Mouse (Mus musculus): ENCODE data around the gene Atl1. TPM values are rescaled to one million over a fixed set of nuclear protein-coding genes. Genes with fewer than 3 reads are reported as not detected.
A peak's percentile ranks its signal among the peaks of the same experiment; 100 is the strongest.

Gene Atl1
- polyA plus RNA-seq, 1 experiment from 2014 or later = 45.8 TPM

GRCm38 (mm10) chr12:69923603-69924002 lies 31.2 kb downstream of the Atl1 start:
- Histone ChIP-seq H3K9me3 (no peaks in the 10 kb centered on the region), H3K4me1 (replicated peaks) (no peaks in the 10 kb centered on the region), H3K4me3 (no peak overlapping the region), H3K27ac (no peak overlapping the region), H3K36me3 (peaks cover 9% of the 10 kb centered on the region; the same call in 1 of the 2 replicates), H3K27me3 (ENCODE audit: insufficient read depth, poor library complexity, severe bottlenecking) (no peaks in the 10 kb centered on the region)
- DNase-seq (ENCODE audit: low spot score) = no peak
- WGBS = 56% methylated on average over 3 of the region's 3 CpGs

GRCm38 (mm10) chr12:69924012-69924411 lies 31.6 kb downstream of the Atl1 start:
- WGBS = 14% methylated on average over 5 of the region's 5 CpGs

GRCm38 (mm10) chr12:69926716-69927115 lies 34.3 kb downstream of the Atl1 start:
- Histone ChIP-seq H3K9me3 (no peaks in the 10 kb centered on the region), H3K4me3 (no peak overlapping the region), H3K27ac (no peak overlapping the region), H3K27me3 (ENCODE audit: insufficient read depth, poor library complexity, severe bottlenecking) (no peaks in the 10 kb centered on the region), H3K4me1 (replicated peaks) (no peaks in the 10 kb centered on the region), H3K36me3 (peaks cover 9% of the 10 kb centered on the region; the same call in 1 of the 2 replicates)
- DNase-seq (ENCODE audit: low spot score) = no peak
- 59% methylated on average over 7 of the region's 7 CpGs for WGBS

More at GRCm38 (mm10) chr12:69924012-69924411, 31.6 kb downstream of the Atl1 start:
- no peak overlapping the region for H3K4me3 ChIP-seq
- DNase-seq (ENCODE audit: low spot score) = peak; percentile 37
- peaks cover 9% of the 10 kb centered on the region; the same call in 1 of the 2 replicates for H3K36me3 ChIP-seq
- H3K9me3 ChIP-seq = no peaks in the 10 kb centered on the region
- H3K27me3 ChIP-seq (ENCODE audit: insufficient read depth, poor library complexity, severe bottlenecking) = no peaks in the 10 kb centered on the region
- no peaks in the 10 kb centered on the region for H3K4me1 ChIP-seq (replicated peaks)
- H3K27ac ChIP-seq = no peak overlapping the region

GRCm38 (mm10) chr12:69937731-69938130 lies 45.3 kb downstream of the Atl1 start:
- Histone ChIP-seq H3K27ac (no peak overlapping the region), H3K9me3 (no peaks in the 10 kb centered on the region), H3K4me3 (no peak overlapping the region), H3K36me3 (peaks cover 25% of the 10 kb centered on the region), H3K4me1 (replicated peaks) (peaks cover 7% of the 10 kb centered on the region), H3K27me3 (ENCODE audit: insufficient read depth, poor library complexity, severe bottlenecking) (no peaks in the 10 kb centered on the region)
- no peak for DNase-seq (ENCODE audit: low spot score)
- 67% methylated on average over 5 of the region's 5 CpGs for WGBS

DNA sequence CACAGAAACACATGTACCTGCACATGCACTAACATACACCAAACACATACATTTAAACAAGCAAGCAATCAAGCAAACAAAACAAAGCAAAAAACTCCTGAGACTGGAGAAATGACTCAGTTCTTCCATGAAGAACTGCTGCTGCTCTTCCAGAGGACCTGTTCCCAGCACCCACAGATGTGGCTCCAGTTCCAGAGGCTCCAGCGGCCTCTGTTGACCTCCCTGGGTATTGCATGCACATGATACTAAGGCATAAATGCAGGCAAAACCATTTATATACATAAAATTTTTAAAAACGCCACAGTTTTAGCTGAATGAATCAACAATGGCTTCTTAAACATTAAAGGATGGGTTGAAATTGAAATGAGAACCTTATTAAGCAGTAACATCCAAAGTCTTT lies 46.9 kb downstream of the Atl1 start:
- no peaks in the 10 kb centered on the region for H3K9me3 ChIP-seq

DNA sequence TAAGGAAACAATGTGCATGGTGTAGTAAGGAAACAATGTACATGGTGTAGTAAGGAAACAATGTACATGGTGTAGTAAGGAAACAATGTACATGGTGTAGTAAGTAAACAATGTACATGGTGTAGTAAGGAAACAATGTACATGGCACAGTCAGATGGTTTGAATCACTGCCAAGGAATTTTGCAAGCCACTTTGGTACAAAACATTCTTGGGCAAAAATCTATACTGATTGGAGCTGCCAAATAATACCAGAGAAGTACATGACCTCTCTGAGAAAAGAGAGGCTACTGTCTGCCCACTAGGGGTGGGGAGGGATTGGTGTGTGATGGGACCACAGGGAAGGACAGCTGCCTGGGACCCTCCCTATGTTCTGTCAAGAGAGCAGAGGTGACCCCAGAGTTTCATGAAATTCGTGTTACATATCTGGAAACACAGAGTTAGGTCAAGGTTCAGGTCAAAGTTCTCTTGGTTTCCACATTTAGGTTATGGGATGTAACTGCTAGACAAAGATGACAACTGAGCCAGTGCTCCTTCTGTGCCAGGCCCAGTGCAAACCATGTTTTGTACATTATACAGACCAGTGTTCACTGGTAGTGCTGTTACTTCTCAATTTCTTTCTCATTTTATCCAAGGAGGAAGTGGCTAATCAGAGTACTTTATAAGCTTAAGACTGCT lies 49.4 kb downstream of the Atl1 start:
- Histone ChIP-seq H3K27me3 (ENCODE audit: insufficient read depth, poor library complexity, severe bottlenecking) (no peaks in the 10 kb centered on the region), H3K27ac (no peak overlapping the region), H3K9me3 (no peaks in the 10 kb centered on the region), H3K36me3 (peaks cover 27% of the 10 kb centered on the region), H3K4me1 (replicated peaks) (peaks cover 7% of the 10 kb centered on the region), H3K4me3 (no peak overlapping the region)
- 55% methylated on average over 1 of the region's 1 CpGs for WGBS
- DNase-seq (ENCODE audit: low spot score) = no peak

More for the DNA sequence above, 46.9 kb downstream of the Atl1 start:
- Histone ChIP-seq H3K36me3 (peaks cover 25% of the 10 kb centered on the region), H3K4me3 (no peak overlapping the region), H3K27me3 (ENCODE audit: insufficient read depth, poor library complexity, severe bottlenecking) (no peaks in the 10 kb centered on the region), H3K27ac (no peak overlapping the region), H3K4me1 (replicated peaks) (peaks cover 7% of the 10 kb centered on the region)
- WGBS = 55% methylated on average over 2 of the region's 2 CpGs
- no peak for DNase-seq (ENCODE audit: low spot score)

DNA sequence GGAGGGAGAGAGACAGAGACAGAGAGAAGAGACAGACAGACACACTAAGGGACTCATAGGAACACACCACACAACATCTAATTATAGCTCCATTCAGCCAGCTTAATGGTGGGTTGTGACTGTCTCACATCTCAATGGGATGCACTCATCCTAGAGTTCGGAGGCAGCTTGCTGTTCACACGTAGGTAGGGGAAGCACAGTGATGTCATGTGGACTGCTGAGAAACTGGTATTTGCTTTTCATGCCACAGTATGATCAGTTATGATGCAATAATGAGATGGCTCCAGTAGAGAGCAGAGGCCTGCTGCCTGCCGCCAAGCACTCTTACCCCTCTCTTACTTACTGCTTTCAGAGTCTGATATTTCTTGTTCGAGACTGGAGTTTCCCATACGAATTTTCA lies 53.4 kb downstream of the Atl1 start:
- Histone ChIP-seq H3K36me3 (peaks cover 27% of the 10 kb centered on the region), H3K4me1 (replicated peaks) (no peaks in the 10 kb centered on the region), H3K27me3 (ENCODE audit: insufficient read depth, poor library complexity, severe bottlenecking) (no peaks in the 10 kb centered on the region), H3K4me3 (no peak overlapping the region), H3K9me3 (no peaks in the 10 kb centered on the region), H3K27ac (no peak overlapping the region)
- DNase-seq (ENCODE audit: low spot score) = no peak
- 93% methylated on average over 5 of the region's 5 CpGs for WGBS

DNA sequence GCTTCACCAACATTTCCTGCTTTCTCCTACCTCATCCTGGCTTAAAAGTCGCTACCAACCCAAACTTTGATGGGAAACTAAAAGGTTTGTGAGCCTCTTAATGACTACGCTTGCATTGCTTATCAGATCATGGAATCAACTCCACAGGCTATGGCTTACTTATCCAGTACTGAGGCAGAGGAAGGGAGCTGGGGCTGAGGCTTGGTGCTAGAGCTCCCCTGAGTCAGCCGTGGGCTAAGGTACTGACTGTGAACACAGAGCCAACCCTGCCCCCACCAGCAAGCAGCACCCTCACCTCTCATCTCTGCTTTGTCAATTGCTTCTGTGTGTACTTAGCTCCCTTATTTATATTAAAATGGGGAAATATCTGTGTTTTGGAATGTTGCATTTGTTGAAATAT lies 55.1 kb downstream of the Atl1 start:
- no peaks in the 10 kb centered on the region for H3K4me1 ChIP-seq (replicated peaks)
- no peaks in the 10 kb centered on the region for H3K9me3 ChIP-seq
- 80% methylated on average over 3 of the region's 3 CpGs for WGBS
- DNase-seq (ENCODE audit: low spot score) = no peak
- H3K36me3 ChIP-seq = peaks cover 27% of the 10 kb centered on the region
- H3K27me3 ChIP-seq (ENCODE audit: insufficient read depth, poor library complexity, severe bottlenecking) = no peaks in the 10 kb centered on the region
- H3K4me3 ChIP-seq = no peak overlapping the region
- no peak overlapping the region for H3K27ac ChIP-seq

- 93% methylated on average over 2 of the region's 2 CpGs for WGBS
- no peaks in the 10 kb centered on the region for H3K4me1 ChIP-seq (replicated peaks)
- H3K36me3 ChIP-seq = peaks cover 63% of the 10 kb centered on the region
- DNase-seq (ENCODE audit: low spot score) = no peak
- no peak overlapping the region for H3K27ac ChIP-seq
- H3K27me3 ChIP-seq (ENCODE audit: insufficient read depth, poor library complexity, severe bottlenecking) = no peaks in the 10 kb centered on the region
- no peaks in the 10 kb centered on the region for H3K9me3 ChIP-seq
- no peak overlapping the region for H3K4me3 ChIP-seq
Measured at GRCm38 (mm10) chr12:69957378-69957777, 65.0 kb downstream of the Atl1 start.

DNA sequence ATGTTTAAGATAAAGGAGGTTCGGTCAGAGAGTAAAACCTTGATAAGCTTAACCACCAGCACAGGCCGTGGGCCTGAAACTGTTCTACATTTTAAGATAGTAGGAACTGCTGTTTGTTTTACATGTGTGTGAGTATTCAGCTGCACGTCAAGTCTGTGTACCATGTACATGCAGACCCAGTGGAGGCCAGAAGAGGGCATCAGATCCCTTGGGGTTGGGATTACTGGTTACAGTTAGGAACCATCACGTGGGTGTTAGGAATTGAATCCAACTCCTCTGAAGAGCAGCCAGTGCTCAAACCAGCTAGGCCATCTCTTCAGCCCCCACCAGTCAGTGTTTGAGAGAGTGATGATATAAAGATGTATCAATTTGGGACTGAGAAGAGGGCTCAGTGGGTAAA lies 70.1 kb downstream of the Atl1 start:
- Histone ChIP-seq H3K36me3 (peaks cover 90% of the 10 kb centered on the region), H3K27me3 (ENCODE audit: insufficient read depth, poor library complexity, severe bottlenecking) (no peaks in the 10 kb centered on the region), H3K4me3 (no peak overlapping the region), H3K9me3 (no peaks in the 10 kb centered on the region), H3K27ac (no peak overlapping the region), H3K4me1 (replicated peaks) (no peaks in the 10 kb centered on the region)
- 73% methylated on average over 4 of the region's 4 CpGs for WGBS
- DNase-seq (ENCODE audit: low spot score) = peak; percentile 43

GRCm38 (mm10) chr12:69963141-69963540 lies 70.7 kb downstream of the Atl1 start:
- Histone ChIP-seq H3K27ac (no peak overlapping the region), H3K4me1 (replicated peaks) (no peaks in the 10 kb centered on the region), H3K4me3 (no peak overlapping the region), H3K27me3 (ENCODE audit: insufficient read depth, poor library complexity, severe bottlenecking) (no peaks in the 10 kb centered on the region), H3K36me3 (peaks cover 94% of the 10 kb centered on the region), H3K9me3 (no peaks in the 10 kb centered on the region)
- no peak for DNase-seq (ENCODE audit: low spot score)
- WGBS = 89% methylated on average over 6 of the region's 6 CpGs

GRCm38 (mm10) chr12:69965644-69966043 lies 73.2 kb downstream of the Atl1 start:
- H3K36me3 ChIP-seq = peaks cover 98% of the 10 kb centered on the region

DNA sequence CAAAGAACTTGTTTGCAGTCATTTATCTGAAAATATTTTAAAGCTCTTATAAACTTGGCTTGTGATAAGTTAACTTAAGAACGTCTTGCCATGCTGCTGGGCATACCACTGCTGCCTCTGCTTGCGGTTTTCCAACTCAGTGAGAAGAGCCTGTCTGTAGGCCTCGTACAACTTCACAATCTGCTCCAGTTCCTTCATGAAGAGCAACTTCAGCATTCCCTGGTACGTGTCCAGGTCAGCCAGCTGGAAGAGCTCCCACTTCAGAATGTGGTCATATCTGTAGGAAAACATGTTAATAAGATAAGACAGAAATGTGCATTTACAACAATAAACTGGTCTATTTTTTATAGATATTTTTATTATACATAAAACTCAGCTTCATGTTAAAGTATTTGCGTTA lies 73.7 kb downstream of the Atl1 start:
- no peak overlapping the region for H3K27ac ChIP-seq
- no peaks in the 10 kb centered on the region for H3K9me3 ChIP-seq
- H3K4me3 ChIP-seq = no peak overlapping the region
- peaks cover 98% of the 10 kb centered on the region for H3K36me3 ChIP-seq
- WGBS = 94% methylated on average over 5 of the region's 5 CpGs
- no peaks in the 10 kb centered on the region for H3K4me1 ChIP-seq (replicated peaks)
- no peak for DNase-seq (ENCODE audit: low spot score)
- H3K27me3 ChIP-seq (ENCODE audit: insufficient read depth, poor library complexity, severe bottlenecking) = no peaks in the 10 kb centered on the region

More at GRCm38 (mm10) chr12:69965644-69966043, 73.2 kb downstream of the Atl1 start:
- Histone ChIP-seq H3K9me3 (no peaks in the 10 kb centered on the region), H3K27ac (no peak overlapping the region), H3K4me1 (replicated peaks) (no peaks in the 10 kb centered on the region), H3K27me3 (ENCODE audit: insufficient read depth, poor library complexity, severe bottlenecking) (no peaks in the 10 kb centered on the region), H3K4me3 (no peak overlapping the region)
- DNase-seq (ENCODE audit: low spot score) = no peak
- 89% methylated on average over 3 of the region's 3 CpGs for WGBS

DNA sequence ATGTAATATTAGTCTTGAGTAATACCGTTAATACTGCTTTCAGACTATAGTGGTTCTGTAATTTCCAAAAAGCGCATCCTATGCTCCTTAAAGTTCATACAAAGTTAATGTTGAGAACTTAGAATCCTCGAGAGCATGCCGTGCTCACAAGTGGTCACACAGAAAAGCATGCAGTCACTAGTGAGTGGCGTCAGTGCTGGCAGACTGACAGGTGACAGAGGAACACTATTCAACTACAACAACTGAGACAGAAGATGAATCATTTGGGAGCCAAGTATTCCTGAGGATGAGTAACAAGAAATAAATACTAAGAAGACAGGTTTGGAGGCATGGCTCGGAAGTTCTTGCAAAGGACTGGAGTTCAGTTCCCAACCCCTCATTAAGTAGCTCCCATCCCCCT lies 74.7 kb downstream of the Atl1 start:
- no peaks in the 10 kb centered on the region for H3K9me3 ChIP-seq

More for the DNA sequence above, 74.7 kb downstream of the Atl1 start:
- Histone ChIP-seq H3K27ac (no peak overlapping the region), H3K4me3 (no peak overlapping the region), H3K27me3 (ENCODE audit: insufficient read depth, poor library complexity, severe bottlenecking) (no peaks in the 10 kb centered on the region), H3K4me1 (replicated peaks) (no peaks in the 10 kb centered on the region), H3K36me3 (peaks cover 98% of the 10 kb centered on the region)
- no peak for DNase-seq (ENCODE audit: low spot score)
- whole genome bisulfite sequencing = 93% methylated on average over 6 of the region's 6 CpGs
